Mouse (Mus musculus) kidney, adult 18-20 months (tissue): ENCODE data around the gene Ttc28.

Source experiments
- DNase-seq: peaks from one replicate; pipeline ENCODE4 v3.0.0; 2021

Gene Ttc28

DNA sequence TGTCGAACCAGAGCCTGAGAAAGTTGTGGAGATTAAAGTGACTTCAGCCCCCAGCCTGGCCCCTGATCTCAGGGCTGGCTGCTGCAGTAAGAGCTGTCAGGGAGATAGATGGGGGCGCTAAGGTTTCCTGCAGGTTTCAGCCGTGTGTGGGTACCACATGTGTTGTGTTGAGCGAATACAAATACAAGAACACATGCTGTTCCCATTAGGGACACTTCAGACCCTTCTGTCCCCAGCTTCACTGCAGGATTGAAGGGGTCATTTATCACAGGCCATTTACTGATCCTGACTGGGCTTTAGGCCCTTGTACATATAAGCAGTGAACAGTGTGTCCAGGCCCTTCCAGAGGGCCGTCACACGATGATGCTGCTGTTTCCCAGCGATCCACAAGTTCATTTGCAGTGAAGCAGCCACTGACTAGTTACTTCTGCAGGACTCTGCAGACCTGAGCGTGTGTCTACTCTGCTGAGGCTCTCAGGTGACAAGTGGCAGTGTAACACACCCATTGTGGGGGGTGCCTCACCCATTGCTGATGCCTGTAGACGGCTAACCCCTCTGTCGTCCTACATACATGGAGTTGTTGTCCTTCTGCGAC, 258.7 kb downstream of the Ttc28 start:
- DNase-seq = no peak

DNA sequence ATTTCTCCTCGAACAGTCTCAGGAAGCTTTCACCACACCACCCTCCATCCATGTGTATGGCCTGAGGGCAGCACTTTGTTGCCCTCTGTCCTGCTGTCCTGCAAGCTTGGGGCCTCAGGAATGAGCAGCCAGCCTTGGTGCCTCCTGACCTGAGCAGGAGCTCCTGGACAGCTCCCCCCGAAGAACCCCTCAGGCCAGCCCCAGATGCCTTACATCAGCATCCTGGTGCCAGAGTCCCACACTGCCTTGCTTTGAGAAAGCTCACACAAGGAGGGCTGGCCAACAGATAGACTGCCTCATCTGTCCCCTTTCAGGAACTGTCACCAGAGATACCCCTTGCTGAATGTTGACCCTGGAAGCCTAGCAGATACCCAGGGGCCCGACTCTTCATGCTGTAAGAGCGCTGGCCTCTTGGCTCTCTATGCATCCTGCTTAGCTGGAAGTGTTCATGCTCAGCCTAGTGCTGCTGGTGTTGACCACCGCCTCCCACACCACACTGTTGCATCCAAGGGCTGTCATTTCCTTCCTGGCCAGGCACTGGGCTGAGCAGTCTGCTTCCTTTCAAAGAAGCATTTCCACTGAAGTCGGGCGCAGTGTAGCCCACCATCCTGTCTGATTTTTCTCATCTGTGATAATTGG, 259.4 kb downstream of the Ttc28 start:
- DNase-seq = peak; percentile 39

DNA sequence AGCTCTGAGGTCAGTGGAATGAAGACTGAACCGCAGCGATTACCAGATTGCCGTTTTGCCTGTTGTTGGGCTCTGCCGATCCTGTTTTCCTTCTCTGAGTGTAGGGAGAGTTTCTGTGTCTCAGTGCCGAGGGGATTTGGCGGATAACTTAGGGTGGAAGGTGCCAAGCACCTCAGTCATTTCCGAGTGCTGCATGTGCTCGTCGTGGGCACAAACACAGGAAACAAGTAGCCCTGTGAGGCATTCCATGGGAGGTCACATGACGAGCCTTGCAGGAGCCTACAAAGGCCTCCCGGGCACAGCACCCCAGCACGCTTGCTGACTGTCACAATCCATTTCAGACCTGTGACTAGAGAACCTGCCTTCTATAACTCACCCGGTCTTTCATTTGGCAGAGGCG, 260.0 kb downstream of the Ttc28 start:
- peak; percentile 43 for DNase-seq

DNA sequence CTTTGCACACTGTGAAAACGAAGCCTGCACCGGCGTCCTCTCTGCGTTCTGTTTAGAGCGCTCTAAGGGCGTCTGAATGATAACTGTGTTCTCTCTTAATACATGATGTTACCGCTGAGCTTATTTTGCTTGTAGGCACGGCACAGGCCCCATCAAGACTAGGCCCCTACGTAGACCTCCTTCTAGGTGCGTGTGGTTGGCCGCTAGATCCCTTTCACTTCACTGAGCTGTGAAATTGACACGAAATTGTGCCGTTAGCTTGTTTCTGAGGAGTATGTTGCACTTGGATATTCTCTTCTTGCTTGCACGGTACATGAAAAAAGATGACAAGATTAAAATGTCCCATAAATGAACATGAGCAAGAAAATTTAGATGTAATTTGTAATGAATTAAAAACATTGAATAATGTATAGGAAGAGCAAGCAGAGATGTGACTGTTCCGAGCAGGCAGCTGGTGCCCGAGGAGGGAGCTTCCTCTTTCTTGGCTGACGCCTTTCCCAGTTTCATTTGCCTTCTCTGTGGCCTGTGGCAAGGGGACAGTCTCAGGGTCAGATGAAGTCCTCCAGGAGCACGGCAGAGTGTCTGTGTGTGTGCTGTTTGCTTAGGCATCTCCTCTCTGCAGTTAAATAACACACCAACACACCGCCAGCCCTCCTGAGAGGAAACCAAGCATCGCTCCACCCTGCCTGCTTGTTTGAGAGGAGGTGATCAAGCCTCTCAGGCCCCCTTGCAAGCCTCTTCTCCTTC, 261.7 kb downstream of the Ttc28 start:
- no peak for DNase-seq

DNA sequence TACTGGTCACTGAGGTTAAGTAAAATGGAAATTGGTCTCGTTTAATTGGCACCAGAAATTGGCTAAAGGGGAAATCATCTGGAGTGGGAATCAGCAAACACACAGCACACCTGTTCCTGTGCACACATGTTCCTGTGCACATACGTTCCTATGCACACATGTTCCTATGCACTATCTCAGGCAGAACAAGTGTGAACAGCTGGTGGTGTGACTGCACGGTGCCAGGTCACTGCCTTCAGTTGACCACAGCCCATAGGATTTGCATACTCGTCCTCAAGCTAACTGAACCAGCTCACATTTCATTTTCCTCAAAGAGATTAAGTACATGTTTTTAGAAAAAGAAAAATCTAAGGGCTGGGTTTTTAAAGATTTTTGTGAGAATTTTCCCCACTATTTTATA, 263.2 kb downstream of the Ttc28 start:
- no peak for DNase-seq

DNA sequence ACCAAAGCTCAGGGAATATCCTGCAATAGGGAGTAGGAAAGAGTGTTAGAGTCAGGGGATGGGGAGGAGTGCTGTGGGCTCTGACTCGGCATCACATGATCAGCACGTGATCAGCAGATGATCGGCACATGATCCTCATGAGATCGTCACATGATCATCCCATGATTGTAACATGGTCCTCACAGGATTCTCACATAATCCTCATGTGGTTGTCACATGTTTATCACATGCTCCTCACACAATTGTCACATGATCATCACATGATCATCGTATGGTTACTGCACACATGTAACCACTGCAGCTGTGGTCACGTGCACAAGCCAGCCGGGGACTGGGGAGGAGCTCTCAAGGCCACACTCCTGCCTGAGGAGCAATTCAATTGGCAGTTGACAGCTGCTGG, 264.8 kb downstream of the Ttc28 start:
- no peak for DNase-seq

DNA sequence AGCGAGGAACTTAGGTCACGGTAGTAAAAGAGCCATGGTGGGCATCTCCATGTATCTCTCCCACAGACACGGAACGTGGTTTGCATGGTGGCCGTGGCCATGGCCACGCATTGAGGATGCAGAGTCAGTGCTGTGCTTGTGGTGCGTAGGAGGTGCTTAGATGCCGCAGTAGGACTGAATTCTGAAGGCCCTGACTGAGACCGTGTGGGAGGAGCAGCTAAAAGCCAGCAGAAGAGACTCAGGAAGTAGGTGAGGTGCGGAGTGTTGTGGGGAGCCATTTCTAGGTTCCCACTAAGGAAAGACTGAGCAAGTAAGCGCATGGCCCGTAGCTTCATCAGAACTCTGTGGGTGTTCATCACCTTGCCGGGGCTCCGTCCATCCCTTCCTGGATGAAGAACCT, 271.0 kb downstream of the Ttc28 start:
- DNase-seq = no peak

DNA sequence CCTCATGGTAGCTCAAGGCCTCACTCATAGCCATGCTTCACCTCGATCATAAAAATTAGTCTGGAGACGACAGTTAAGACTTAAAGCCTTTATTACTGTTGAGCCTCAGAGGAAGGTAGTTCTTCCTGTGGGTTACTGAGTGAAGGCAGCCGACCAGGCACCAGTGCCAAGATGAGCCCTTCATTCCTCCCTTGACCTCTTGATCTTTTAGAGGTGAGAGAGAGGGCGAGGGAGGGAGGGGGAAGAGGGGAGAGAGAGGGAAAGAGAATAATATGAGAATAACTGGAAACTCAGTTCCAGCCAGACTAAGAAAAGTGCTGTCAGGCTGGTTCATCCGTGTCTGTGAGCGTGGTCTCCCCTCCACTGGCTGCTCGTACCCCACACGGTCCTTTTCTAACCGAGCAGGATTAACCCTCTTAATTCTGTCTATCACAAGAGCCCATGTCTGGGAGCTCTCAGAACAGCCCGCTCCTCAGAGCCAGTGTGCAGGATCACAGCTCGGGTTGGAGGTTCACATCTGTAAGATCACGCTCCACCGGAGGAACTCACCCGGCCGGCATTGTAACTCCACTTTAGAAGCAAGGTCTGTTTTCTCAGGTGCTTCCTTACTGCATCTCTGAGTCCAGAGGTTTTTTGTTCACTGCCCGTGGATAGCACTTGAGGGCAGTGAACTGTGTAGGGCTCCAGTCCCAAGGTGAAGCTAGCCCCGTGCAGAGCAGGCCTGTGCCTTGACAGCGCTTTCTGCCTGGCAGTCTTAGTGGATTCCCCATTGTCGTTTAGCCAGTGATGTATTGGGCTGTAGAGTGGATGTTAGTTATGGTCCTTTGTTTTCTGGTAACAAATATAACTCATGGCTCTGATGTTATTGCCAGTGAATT, 272.5 kb downstream of the Ttc28 start:
- DNase-seq = no peak

DNA sequence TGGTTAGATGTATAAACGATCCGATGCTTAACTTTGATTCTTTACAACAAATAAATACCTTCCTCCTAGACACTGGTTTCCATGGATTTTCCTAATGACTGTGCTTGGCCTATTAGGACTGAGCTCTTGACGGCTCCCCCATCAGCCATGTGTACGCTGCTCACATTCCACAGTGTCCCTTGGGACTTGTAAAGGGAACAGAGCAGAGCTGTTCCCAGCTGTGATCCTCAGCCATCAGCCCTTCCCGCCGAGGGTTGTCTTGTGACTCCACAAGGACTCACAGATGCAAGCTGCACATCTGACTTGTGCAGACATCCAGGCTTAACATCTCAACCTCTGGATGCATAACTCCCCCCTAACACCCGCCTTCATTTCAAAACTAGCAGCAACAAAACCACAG, 275.0 kb downstream of the Ttc28 start:
- no peak for DNase-seq

DNA sequence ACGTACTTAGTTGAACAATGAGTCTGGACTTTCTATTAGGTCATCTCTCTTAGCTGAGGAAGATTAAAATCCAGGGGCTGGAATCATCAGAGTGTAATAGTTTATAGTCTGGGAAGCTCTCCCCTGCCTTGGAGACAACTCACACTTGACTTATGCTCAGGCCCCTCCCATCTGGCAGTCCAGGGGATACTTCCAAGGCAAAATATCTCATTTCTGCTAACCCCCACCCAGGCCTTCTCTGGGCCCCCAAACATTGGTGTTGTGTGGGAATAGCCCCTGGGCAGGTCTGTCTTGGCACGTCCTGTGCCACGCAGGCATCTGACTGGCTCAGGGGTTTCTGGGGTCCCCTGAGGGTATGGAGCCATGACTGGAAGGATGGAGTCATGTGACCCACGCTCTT, 275.7 kb downstream of the Ttc28 start:
- no peak for DNase-seq

DNA sequence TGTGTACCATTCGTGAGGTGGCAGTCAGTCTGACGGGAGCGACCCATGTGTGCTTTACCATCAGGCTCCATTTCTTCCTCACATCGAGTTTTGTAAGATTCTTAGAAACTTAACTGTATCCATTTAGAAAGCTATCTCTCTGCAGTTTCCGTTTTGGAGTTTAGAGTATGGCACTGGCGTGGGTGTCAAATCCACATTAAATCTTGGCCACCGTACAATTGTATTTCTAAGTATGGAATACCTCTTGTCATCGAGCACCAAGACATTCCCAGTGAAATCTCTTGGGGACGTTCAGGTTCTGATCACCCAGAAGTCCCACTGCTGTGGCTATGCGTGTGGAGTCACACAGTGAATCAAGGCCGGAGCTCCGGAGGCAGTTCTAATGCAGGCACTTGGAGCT, 276.3 kb downstream of the Ttc28 start:
- DNase-seq = no peak

DNA sequence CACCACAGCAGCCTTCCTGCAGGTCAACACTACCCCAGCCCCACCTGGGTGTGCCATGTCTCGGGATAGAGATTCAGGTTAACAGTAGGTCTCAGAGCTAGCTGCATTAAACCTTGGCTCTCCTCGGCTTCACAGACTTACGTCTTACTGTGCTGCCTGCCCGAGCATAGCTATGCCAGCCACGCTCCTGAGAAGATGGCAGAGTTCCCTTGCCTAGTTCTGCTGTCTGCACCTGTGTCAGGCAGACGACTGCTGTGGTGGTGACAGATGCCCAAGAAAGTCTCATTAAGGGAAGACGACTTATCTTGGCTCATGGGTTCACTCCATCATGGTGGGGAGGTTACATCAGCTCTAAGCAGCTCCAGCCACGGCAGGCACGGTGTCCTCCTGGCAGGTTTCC, 278.7 kb downstream of the Ttc28 start:
- DNase-seq = no peak

DNA sequence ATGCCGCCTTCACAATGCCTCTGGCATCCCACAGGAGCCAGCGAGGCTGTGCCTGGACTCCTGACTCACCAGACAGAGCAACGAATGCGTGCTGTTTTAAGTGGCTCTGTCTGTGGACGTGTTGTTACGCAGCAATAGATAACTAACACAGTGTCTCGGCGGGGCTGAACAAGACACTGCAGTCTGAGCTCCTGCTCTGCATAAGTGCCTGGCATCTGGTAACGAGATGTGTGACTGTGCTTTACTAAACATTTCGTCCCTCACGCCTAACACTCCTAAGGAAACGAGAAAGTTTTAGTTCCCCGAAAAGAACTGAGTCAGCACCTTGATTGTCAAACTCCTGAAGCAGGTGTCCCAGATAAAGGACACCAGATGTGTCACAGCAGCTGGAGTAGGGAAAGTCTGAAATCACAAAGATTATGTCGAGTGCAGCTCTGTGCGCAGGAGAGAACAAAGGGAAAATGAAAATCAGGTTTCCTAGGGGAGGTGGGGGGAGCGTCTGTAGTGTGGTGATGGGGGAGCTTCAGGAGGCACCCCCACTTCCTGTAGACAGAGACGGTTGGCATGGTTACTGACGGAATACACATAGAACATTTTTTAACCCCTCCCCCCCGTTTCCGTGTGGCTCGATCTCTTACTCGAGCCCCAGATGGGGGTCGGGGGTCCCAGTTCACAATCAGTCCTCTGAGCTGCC, 280.2 kb downstream of the Ttc28 start:
- DNase-seq = no peak

DNA sequence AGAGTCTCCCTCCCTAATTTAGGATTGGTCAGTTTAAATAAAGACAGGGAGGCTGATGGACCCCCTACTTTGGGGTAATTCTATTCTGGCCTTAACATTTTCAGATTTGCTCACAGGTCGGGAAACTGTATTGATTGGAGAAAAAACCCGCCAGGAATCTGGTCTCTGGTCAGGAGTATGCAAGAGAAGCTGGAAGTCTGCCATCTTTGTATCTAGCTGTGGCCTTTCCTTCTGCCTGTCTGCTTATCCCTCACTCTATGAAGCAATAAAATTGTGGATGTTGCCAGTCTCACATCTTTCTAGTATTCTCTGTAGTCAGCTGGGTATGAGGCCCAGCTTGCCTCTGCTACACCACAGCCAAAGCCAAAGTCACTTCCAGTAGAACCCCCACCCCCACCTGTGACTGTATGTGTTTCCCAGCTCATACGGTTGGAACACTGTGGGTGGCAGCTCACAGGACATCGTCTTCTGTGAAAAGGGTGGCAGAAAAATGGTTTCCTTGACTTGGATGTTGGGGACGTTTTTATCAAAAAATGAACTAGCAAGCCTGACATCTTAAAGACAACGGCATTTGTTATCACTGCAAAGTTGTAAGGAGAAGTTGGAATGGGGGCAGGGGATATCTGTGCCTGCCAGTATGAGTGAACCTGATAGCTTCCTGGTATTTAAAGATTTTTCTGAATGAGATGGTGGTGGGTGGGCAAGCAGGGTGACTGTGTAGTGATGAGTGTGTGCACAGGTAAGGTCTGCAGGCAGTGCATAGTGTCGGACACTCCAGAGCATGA, 281.7 kb downstream of the Ttc28 start:
- DNase-seq = no peak

DNA sequence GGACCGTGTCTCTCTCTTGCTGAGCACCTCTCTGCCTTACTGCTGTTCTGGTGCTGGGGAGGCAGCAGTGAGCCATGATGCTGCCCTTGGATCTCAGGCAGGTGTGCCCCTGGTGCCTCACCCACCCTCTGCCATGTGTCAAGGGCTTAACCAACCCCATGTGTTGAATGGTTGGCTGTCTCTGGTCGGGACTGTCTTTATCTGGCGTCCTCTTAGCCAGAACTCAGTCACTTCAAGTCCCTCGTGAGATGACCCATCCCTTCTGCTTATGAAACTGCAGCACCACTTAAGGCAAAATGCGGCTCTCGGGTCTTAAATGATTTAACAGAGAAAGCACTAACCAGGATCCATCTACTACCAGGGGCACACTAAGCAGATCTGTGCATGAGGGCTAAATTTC, 283.3 kb downstream of the Ttc28 start:
- no peak for DNase-seq

DNA sequence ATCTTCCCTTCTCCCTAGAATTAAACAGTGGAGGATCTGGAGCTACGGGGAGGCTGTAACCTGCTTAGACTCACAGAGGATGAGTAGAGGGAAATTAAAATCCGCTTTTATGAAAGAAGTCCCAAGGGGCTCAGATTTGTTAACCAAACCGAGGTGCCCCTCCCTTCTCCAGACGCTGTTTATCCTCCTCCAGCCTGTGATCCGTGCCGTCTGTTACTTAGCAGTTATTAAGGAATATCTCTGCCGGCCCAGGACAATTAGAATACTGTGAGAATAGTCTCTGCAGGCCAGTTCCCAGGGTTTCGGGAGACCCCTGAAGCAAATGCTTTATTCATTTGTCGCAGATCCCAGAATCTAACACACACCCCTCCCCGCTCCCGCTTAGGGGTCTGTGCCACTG, 283.8 kb downstream of the Ttc28 start:
- DNase-seq = no peak

DNA sequence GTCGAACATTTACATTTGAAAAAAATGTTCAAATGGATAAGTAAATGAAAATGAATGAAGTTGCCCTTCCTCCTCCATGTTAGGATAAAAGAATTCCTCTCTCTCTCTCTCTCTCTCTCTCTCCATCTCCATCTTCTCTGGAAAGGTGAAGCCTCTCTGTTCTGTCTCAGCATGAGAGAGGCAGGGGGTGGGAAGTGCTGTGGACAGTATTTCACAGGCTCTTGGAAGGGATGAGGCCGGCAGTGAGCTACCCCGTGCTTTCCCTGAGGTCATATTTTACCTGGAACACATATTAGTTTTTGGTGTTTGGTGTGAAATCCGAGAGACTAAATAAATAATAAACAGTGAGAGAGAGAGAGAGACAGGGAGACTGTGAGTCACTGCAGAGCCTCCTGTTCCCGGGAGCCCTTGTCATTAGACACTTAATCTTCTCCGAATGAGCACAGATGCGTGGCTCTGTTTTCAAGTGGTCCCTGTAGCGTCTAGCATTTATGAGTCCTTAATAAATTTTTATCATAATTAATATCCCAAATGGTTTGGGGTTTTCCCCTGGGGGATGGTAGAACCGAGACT, 284.8 kb downstream of the Ttc28 start:
- no peak for DNase-seq

DNA sequence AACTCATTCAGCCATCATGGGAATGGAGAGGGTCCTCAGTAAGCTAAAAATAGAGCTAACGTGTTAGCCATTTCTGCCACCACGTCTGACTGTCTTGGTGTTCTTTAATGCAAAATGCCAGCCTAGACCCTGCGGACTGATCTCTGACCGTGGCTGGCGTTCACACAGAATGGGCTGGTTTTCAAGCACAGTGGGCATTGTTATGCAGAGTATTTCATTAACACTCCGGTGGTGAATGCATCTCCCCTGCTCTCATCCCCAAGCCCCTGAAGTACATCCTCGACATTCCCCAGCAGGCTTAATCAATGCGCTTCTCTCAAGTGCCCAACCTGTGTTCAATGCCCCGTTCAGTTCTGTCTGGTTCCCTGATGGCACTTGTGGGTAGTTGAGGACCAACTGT, 290.8 kb downstream of the Ttc28 start:
- no peak for DNase-seq

DNA sequence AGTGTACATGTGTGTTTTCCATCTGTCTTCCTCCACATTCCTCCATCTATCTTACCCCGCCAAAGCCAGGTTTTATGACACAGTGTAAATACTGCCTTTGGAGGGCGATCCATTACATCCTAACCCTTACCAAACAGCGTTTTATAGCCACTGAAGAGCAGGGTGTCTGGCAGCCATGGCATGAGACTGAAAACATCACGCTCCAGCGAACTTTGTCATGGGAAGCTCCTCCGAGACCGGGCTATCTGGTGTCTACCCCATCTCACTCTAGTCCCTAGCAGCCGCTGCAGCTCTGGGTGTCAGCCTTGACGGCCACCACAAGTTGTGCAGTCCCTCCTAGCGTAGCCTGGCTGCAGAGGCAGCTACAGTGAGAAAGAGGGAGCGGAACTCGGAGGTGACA, 295.8 kb downstream of the Ttc28 start:
- DNase-seq = no peak

DNA sequence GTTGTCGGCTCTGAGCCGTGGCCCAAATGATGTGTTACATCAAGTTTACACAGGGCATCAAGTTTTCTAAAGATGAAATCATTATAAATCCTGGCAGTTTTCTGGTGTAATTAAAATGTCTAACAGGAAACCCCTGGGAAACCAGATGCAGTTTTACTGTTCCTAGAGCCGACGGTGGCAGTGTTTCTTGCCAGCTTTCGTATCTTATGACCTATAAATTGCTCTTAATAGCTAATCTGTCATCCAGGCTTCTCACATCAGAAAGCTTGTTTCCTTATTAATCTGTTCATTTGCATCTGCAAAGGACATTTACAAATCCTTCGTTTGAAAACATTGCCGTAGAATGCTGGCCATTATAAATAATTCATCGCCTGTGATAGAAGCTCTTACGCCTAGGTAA, 296.2 kb downstream of the Ttc28 start:
- DNase-seq = no peak

DNA sequence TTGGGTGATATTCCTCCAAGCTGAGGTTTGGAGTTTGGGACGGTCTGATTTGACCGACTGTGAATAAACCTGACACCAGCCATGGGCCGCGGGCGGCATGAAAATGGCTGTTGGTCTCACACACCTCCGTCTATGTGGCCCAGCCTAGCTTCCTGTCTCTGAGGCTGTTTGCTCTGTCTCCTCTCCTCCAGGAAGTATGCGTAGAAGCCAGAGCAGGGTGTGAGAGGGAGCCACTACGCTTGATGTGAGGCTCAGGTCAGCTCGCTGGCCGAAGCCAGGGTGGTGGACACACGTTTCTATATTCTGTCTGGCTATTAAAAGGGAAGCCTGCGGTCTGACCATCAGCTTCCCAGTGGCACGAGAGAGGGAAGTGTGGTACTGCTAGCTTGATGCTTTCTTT, 296.8 kb downstream of the Ttc28 start:
- no peak for DNase-seq
